Mouse (Mus musculus) mesoderm, embryonic 11.5 days (tissue): ENCODE data around the gene Sgms1.
"Not testable (repeated sequence)": the region's sequence is repeated elsewhere in the genome, so short reads cannot be mapped to it uniquely, and the experiment has no call there.

Experiments used
- DNase-seq: peaks from one replicate; pipeline ENCODE4 v3.0.0-alpha.2; 2012; ENCODE audit warnings: low read depth, low spot score

The Sgms1 gene

DNA sequence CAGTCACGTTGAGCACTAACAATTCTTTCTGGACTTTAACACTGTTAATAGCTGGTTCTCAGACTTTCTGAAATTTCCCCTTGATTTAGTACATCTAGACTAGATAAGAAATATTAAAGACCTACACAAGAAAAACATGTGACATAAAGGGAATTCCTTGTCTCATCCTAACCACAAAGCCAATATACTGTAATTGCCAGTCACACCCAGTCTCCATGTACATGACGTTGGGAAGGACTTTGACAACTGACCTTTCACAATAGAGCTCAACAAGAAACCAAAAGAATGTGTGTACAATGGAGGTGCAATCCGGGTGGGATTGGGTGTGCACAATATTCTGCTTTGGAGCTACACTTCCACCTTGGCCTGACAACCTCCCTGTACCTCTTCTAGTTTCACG, 297.2 kb downstream of the Sgms1 start:
- no peak for DNase-seq

DNA sequence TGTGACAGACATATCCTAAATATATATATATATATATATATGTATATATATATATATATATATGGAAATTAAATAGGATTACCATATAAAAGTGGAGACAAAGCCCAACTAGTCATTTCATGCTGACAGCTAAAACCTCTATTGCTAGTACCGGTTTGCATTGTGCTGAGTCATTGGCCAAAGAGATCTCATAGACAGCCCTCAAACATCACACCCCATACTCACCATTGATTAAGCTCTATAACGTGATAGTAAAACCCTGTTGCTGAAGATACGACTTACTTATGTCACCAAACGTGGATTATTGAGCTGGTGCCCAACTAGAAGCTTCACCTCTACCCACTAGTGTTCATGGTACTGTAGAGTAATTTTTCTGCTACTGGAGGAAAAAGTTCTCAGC, 298.7 kb downstream of the Sgms1 start:
- no peak for DNase-seq

DNA sequence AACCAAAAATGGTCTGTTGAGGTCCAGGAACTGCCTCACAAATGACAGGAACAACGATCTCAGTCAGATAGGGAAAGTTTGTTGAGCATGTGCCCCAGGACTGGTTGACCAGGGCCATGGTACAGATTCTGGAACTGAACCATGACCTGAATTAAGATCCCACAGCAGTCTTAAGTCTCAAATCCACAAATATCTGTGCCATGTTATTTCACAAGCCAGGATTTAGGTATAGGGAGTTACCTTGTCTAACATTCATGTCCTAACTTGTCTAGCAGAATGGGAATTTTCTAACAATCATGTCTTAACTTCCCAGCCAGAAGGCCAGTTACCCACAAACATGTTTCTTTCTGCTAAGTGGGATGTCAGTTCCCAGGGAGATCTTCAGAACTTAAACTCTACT, 300.9 kb downstream of the Sgms1 start:
- DNase-seq, result no peak

DNA sequence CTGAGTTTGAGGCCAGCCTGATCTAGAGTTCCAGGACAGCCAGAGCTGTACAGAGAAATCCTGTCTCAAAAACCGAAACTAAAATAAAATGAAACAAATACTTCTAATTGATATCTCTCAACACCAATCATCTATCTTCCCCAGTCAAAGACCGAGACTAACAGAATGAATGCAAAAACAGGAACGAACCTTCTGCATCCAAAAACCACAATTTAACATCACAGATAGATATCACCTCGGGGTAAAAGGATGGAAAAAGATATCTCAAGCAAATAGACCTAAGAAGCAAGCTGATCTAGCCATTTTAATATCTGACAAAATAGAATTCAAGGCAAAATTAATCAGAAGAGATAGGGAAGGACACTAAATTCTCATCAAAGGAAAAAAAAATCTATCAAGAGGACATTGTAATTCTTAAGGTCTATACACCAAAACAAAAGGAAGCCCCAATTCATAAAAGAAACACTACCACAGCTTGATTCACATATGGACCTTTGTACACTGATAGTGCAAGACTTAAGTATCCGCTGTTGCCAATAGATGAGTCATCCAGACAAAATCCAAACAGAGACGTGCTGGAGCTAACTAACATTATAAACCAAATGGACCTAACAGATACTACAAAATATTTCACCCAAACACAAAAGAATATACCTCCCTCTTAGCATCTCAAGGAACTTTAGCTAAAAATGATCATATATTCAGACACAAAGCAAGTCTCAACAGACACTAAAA, 301.6 kb downstream of the Sgms1 start:
- DNase-seq, result no peak

DNA sequence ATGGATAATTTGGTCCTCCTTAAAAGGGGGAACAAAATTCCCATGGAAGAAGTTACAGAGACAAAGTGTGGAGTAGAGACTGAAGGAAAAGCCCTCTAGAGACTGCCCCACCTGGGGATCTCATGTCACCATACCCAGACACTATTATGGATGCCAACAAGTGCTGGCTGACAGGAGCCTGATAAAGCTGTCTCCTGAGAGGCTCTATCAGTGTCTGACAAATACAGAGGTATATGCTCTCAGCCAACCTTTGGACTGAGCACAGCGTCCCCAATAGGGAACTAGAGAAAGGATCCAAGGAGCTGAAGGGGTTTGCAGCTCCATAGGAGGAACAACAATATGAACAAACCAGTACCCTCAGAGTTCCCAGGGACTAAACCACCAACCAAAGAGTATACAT, 304.7 kb downstream of the Sgms1 start:
- DNase-seq, result not testable (repeated sequence)
